Mouse (Mus musculus) c-Kit-positive CD71-negative TER-119-negative erythroid progenitor cells, embryonic 14.5 days (primary cell): ENCODE results near the gene Btnl1.

Experiments used
- DNase-seq: peaks from one replicate; pipeline ENCODE4 v3.0.0-alpha.2; 2013; ENCODE audit warnings: low read depth

Gene Btnl1

DNA sequence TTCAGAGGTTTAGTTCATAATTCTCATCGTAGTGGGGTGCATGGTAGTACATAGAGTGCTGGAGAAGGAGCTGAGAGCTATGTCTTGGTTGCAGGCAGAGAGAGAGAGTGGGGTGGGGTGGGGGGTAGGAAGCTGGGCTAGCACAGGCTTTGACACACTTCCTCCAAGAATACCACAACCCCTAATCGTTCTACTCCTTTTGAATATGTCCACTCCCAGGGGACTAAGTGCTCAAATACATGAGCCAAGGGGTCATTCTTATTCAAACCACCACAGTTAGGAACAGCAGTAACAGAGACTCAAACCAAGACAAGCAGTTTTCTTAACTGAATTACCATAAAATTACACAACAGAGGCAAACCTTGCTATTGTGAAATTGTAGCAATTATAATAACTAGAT, 9.7 kb downstream of the Btnl1 start:
- no peak for DNase-seq

DNA sequence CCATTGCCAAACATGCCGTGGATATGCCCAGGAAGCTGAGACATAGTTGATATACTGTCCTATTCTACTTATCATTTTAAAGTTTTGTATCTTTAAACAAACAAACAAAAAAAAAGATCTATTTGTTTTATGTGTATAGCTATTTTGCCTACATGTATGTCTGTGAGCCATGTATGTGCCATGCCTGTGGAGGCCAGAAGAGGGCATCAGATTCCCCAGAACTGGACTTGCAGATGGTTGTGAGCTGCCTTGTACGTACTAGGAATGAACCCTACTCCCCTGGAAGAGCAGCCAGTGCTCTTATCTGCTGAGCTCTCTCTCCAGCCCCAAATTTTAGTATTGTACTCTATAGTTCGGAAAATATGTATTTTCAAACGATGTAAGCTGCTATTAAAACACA, 11.6 kb downstream of the Btnl1 start:
- DNase-seq: no peak

DNA sequence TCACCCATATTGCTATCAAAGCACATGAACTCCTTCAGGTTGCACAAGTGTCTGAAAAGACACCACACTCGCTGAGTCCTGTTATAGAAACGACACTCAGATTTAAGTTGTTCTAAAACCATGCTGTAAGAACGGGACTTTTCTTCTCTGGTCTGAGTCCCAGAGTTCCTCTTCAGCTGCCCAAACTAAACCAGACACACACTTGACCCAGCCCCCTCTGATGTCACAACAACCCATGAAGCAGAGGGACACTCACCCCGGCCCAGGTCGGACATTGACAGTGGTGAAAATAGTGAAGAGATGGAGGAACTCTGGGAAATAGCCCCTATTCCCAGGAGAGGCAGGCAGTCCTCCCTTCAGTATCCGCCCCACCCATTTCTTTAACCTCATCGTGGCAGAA, 14.6 kb downstream of the Btnl1 start:
- DNase-seq: no peak

DNA sequence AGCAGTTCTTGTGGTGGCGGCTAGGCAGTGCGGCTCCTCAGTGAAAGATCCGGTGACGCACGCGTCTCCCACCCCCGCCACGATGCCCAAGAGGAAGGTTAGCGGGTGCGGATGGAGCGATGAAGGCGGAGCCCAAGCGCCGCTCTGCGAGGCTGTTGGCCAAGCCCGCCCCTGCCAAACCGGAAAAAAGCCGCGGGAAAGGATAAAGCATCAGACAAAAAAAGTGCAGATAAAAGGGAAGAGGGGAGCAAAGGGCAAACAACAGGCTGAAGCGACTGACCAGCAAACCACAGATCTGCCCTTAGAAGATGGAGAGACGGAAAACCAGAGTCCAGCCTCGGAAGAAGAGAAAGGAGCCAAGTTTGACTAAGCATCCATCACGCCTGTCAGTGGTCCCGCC, 15.4 kb downstream of the Btnl1 start:
- DNase-seq: no peak

DNA sequence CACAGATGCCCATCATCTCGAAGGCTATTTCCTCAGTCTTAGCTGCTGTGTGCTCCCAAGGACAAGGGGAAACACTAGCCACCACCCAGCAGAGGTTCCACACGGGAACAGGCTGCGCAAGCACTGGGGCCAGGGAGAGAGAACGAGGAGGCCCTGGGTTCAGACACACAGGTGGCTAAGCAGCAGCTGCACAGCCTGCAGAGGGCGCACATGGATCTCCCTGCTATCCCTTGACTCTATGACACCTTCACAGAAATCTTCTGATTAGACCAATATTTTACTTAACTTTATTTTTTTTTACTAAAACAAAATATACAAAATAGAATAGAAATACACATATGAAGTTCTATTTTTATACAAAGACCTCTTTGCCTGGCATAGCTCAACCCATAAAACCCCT, 20.4 kb downstream of the Btnl1 start:
- no peak for DNase-seq

DNA sequence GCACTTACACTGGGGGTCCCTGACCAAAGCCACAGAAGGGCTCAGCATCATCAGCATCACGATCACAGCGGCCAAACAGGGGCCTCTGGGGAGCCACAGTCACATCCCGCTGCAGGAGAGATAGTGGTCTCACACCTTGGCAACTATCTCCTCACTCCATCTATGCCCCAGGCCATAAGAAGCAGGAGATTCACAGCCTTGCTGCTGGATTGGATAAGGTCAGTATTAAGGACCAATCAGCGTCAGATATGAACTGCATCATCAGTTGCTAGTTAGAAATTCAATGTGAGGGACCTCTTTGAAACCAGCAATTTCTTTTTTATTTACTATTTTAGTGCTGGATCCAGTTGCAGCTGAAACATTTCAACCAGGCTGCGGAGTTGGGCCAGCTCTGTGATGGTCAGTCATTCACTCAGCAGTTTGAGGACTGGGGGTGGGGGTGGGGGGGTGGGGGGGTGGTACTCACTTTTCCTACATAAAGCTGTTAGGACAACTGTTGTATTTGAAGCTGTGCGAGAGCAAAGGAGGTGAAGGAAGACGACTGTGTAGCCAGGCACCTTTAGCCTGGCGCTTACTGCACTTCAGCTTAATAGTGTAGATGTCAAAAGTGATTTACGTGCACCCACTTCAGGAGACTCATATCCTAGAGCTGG, 21.3 kb downstream of the Btnl1 start:
- DNase-seq: peak; percentile 78

DNA sequence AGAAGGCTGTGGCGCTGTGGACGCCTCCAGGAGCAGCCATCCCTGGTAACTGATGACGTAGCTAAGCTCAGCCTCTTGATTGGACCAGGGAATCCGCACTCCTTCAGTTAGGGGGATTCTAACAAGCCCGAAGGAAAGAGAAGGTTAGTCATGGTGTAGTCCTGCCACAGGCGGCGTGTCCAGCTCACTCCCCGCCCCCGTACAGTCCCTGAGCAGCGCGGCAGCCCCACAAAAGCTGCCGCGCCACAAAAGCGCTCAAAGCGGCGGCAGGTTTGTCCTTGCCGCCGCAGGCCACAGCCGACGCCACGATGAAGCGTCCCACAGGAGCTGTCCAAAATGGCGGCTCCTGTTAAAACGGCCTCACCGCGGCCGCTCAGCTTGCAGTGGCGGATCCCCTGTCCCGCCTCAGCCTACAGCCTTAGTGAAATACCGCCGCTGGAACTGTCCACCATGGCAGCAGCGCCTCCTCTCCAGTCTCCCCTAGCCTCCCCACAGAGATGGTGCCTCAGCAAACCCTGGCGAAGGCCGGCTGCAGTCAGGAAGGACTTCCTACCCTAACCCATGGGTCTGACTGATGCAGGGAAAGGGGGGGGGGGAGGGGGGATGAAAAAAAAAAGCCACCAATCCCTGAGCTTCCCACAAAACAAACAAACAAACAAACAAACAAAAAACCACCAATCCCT, 21.9 kb downstream of the Btnl1 start, which contains the start of gene BC051142:
BC051142 (plus strand) TSS at position 110 of the 683 bp plus-strand sequence.
- DNase-seq: peak; percentile 73

DNA sequence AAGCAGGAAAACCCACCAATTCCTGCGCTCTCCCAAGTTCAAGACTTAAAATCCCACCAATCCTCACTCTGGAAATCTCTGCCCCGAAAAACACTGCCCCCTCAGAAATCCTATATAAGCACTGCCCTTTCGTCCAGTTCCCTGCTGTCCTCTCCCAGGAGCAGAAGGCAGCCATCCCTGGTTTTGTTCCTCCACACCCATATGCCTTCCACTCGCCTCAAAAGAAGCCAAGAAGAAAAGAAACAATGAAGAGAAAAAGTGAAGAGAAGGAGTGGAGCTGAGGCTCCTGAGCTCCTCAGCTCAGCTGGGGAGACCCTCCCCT, 22.4 kb downstream of the Btnl1 start:
- DNase-seq: no peak

DNA sequence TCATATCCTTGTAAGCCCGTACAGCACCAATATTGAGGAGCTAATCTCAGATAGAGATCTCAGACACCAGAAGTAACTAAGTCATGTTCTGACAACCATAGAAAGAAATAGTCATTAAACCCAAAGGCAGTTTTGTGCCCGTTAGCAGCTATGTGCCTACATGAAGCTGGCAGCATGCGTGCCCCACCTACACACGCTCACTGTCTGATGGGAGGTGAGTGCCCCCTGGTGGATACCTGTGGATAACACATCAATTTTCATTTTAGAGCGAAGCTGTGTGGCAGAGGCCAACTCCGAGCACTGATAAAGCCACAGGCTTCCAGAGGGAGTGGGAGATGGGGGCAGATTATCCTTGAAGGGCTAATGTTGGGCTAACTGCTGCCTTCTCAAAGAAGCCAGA, 34.2 kb downstream of the Btnl1 start:
- DNase-seq: peak; percentile 58

DNA sequence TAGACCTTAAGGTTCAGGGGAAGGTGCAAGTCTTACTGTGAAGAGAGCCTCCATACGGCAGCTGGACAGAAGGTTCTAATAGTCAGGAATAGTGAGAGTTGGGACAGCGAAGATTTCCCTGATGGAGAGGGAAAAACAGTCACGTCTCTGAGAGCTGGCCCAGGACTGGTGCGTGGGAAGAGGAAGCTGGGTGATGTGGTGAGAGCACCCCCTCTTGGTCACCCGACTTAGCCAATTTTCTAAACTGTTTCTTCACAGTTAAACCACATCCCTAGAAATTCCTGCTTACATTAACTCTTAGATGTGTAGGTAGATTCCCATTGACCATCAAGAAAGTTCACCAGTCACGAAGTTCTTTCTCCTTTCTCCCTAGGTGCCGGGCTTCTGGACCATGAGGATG, 43.1 kb downstream of the Btnl1 start:
- DNase-seq: no peak

DNA sequence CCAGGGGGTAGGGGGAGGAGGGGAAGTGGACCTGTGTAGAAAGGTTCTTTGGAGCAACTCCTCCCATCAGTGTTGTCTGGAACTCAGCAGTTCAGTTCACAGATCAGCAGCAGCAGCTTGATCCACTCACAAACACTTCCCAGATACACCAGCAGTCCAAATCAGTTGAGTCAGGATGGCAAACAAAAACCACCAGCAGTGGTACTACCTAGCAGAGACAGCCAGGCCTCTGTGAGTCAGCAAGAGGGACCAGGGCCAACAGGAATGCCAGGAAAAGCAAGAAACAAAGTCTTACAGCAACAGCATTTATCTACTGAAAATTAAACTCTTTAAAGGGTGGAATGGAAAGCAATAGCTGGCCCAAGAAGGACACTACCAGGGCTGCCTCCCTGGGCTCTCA, 50.7 kb downstream of the Btnl1 start:
- no peak for DNase-seq
